Mouse (Mus musculus) cerebellum, adult 2 months (tissue): ENCODE results near the gene Pon3. TPM values are rescaled to one million over a fixed set of nuclear protein-coding genes. Genes with fewer than 3 reads are reported as not detected.

Experiments
- DNase-seq, 2 experiments: peaks; one replicate each; pipeline ENCODE4 v3.0.0; 2021
- H3K27ac ChIP-seq: fragments of 200-500 bp; 2 replicates; pipeline ENCODE4 v1.5.1; 2012; ENCODE audit warnings: low read length, control low read depth, inconsistent platforms; ENCODE audit not compliant: insufficient read depth
- H3K27me3 ChIP-seq: fragments of 200-500 bp; 2 replicates; pipeline ENCODE4 v1.6.1; 2012; ENCODE audit warnings: inconsistent platforms, mild to moderate bottlenecking, low read length, moderate library complexity; ENCODE audit not compliant: control insufficient read depth, insufficient read depth
- H3K4me1 ChIP-seq: fragments of 200-500 bp; 2 replicates; pipeline ENCODE4 v1.6.1; 2011; ENCODE audit warnings: low read length; ENCODE audit not compliant: control insufficient read depth, insufficient read depth
- H3K4me3 ChIP-seq: fragments of 200-500 bp; replicated peaks from 2 replicates; pipeline ENCODE3; 2011; ENCODE audit warnings: mild to moderate bottlenecking, low read depth, low read length, control low read depth; ENCODE audit not compliant: insufficient read depth
- CTCF ChIP-seq: fragments of 200-500 bp; IDR thresholded peaks from 2 replicates; pipeline ENCODE4 v1.5.1; 2011; ENCODE audit warnings: low read depth, mild to moderate bottlenecking, control low read depth, low read length, moderate library complexity, borderline replicate concordance; ENCODE audit not compliant: insufficient read depth
- POLR2A ChIP-seq: fragments of 200-500 bp; IDR thresholded peaks from 2 replicates; pipeline ENCODE4 v1.6.1; 2011; ENCODE audit warnings: low read length, control low read depth, borderline replicate concordance; ENCODE audit not compliant: insufficient read depth
- WGBS: fragments of 180-500 bp; shearing (Covaris S2); methylation state at CpG from one replicate; pipeline ENCODE4 v1.1.7; 2018; 5-methylcytosine and 5-hydroxymethylcytosine counted together
- polyA plus RNA-seq: library from polyadenylated mRNA; depleted of rRNA; stranded (reverse); fragments of >200 nt; gene quantifications from 2 replicates; pipeline ENCODE4 v1.2.3, GENCODE M21; 2012; rRNA removed

The Pon3 gene
- polyA plus RNA-seq, 1 experiment: 1.7 TPM

- no peak for DNase-seq
- 93% methylated on average over 10 of the region's 10 CpGs for WGBS
- no peaks in the 10 kb centered on the region for H3K27me3 ChIP-seq
Measured at GRCm38 (mm10) chr6:5174179-5174812, 81.8 kb downstream of the Pon3 start.

GRCm38 (mm10) chr6:5172571-5172970 lies 83.5 kb downstream of the Pon3 start:
- H3K27me3 ChIP-seq: no peaks in the 10 kb centered on the region
- peak; percentile 17 to 23 for DNase-seq
- H3K4me1 ChIP-seq: no peaks in the 10 kb centered on the region; the same call in 1 of the 2 replicates
- H3K4me3 ChIP-seq: no peak overlapping the region
- TF ChIP-seq POLR2A (no peak), CTCF (no peak)
- WGBS: 39% methylated on average over 9 of the region's 9 CpGs
- H3K27ac ChIP-seq: no peak overlapping the region

More at GRCm38 (mm10) chr6:5174179-5174812, 81.8 kb downstream of the Pon3 start:
- Histone ChIP-seq H3K4me3 (no peak overlapping the region), H3K27ac (no peak overlapping the region), H3K4me1 (no peaks in the 10 kb centered on the region; the same call in 1 of the 2 replicates)
- TF ChIP-seq POLR2A: no peak
- no peak for TF ChIP-seq CTCF

- WGBS: 85% methylated on average over 4 of the region's 4 CpGs
- H3K4me1 ChIP-seq: no peaks in the 10 kb centered on the region; the same call in 1 of the 2 replicates
- H3K27ac ChIP-seq: no peak overlapping the region
- no peaks in the 10 kb centered on the region for H3K27me3 ChIP-seq
- TF ChIP-seq POLR2A: no peak
- TF ChIP-seq CTCF: no peak
- DNase-seq: no peak
- H3K4me3 ChIP-seq: no peak overlapping the region
Measured at GRCm38 (mm10) chr6:5171418-5171817, 84.7 kb downstream of the Pon3 start.

Other genes starting within 250 kb of the Pon3 start
- not detected in 2 replicates for gene Pon1, start 62.3 kb downstream of the Pon3 start, polyA plus RNA-seq
- gene Pon2, start 42.2 kb upstream of the Pon3 start, polyA plus RNA-seq: 32.7 and 43.4 TPM in 2 replicates
- 1.4 and 2.0 TPM in 2 replicates for gene Asb4, start 127.1 kb upstream of the Pon3 start, polyA plus RNA-seq
- gene Pdk4, start 240.0 kb upstream of the Pon3 start, polyA plus RNA-seq: 6.5 and 7.7 TPM in 2 replicates